Mouse (Mus musculus) spleen, postnatal 14 days (tissue): Measurements from ENCODE around the gene Trappc6b.
A peak's percentile ranks its signal among the peaks of the same experiment; 100 is the strongest.

Experiments used
- DNase-seq, 2 experiments: peaks; one replicate each; pipeline ENCODE4 v3.0.0; 2021 to 2022; ENCODE audit warnings: low spot score in 2 of 2

Gene Trappc6b

GRCm38 (mm10) chr12:59055196-59055850 is 5.9 kb downstream of the Trappc6b start:
- no peak for DNase-seq

DNA sequence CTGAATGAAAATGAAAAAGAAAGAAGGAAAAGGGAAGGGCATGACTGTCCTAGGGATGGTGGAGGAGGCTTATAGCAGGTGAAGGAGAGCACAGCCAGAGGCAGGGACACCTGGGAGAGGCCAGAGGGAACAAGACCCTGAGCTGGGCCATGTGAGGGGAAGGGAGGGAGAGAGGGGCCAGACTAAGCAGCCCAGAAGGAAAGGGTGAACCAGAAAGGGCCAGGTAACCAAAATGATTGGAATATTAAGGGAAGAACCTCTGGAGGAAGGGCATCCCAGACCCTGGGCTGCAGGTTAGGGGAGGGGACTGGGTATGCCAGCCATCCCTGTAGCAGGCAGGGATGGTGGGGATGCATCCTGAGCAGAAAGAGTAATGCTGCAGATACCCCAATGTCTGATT is 7.3 kb downstream of the Trappc6b start:
- no peak for DNase-seq

DNA sequence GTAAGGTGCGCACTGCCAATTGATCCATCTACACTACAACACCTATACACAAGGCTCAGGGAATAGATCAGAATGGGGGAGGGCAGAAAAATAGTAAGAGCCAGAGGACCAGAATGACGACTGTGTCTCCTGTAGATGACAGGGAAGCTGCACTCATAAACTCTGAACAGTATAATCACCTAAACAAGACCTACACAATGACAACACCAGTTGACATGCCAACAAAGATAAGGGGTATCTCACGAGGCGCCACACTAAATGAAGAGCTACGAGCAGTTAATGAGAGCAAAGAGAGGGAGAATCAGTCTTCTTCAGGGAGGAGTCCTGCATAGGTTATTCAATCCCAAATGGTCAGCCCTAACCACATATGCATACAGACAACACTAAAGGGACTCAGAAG is 8.1 kb downstream of the Trappc6b start:
- no peak for DNase-seq

DNA sequence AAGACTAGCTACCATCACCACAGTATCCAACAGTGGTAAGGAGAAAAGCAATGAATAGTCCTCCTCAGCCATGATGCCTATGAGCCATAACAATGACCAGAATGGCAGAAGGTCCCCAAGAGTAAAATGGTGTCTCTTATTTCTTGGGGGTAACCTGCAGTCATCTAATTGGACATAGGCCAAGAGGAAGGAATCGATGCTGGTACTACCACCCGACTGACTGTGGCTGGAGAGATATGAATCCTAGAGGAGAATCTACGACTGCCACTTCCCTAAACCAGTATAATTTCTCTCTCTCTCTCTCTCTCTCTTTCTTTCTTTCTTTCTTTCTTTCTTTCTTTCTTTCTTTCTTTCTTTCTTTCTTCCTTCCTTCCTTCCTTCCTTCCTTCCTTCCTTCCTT is 8.8 kb downstream of the Trappc6b start:
- DNase-seq = no peak

DNA sequence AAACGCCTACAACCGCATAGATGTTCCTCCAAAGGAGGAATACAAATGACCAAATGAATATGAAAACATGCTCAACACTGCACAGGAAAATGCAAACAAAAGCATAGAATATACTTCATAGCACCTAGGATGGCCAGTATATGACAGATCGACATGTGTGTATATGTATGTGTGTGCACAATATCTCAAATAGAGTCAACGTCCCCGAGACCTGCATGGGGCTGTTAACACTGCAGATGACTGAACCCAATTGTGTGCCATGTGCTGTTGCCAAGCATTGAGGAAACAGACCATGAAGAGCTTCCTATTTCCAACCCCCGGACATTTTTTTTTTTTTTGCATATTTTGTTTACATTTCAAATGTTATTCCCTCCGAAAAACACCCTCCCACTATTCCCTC is 20.4 kb downstream of the Trappc6b start:
- no peak for DNase-seq

- DNase-seq = peak in 1 of 2 experiments; percentile 29
Observed at GRCm38 (mm10) chr12:59039971-59040844, 21.1 kb downstream of the Trappc6b start.

DNA sequence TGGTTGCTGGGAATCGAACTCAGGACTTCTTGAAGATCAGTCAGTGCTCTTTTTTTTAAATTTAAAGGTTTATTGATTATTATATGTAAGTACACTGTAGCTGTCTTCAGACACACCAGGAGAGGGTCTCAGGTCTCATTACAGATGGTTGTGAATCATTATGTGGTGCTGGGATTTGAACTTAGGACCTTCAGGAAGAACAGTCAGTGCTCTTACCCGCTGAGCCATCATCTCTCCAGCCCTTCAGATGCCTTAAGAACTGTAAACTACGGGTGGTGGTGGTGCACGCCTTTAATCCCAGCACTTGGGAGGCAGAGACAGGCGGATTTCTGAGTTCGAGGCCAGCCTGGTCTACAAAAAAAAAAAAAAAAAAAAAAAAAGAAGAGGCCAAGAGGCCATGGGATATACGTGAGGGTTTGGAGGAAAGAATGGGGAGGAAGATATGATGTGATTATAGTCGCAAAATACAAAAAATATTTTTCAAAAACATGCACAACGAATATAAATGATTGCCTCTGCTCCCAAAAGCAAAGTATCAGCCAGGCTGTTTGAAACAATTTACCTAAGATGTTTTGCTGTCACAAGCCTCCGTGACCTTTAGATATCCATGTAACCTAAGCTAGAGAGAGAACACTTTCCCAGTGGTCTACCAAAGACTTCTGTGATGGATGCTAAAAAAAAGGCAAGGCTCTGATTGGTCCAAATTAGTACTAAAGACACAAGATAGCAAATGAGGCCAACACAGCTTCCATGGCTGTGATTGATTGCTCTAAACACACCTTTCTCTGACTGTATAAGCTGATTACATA is 21.9 kb downstream of the Trappc6b start:
- DNase-seq = no peak

- no peak for DNase-seq
Observed at GRCm38 (mm10) chr12:59032101-59032500, 29.2 kb downstream of the Trappc6b start.

- no peak for DNase-seq
Observed at GRCm38 (mm10) chr12:59021306-59021705, 40.0 kb downstream of the Trappc6b start.

DNA sequence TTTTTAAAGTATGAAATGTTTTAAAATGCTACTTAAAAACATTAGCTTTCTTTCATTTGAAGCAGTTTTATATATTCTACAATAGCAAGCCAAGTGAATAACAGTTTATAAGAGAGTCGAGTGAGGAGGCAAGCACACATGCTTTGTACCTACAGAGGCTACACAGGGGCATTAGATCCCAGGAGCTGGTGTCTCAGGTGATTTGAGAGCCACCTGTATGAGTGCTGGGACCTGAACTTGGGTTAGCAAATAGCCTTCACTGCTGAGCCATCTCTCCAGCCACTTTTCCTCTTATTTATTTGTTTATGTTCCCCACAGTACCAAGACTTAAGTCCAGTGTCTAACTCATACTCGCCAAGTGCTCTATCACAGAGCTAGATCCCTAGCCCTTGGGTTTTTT is 41.4 kb downstream of the Trappc6b start:
- no peak for DNase-seq

- no peak for DNase-seq
Observed at GRCm38 (mm10) chr12:59017970-59018369, 43.3 kb downstream of the Trappc6b start.

- peak; percentile 85 to 88 for DNase-seq
Observed at GRCm38 (mm10) chr12:59013234-59013633, 48.0 kb downstream of the Trappc6b start, which contains the start of gene Gemin2. Gene Gemin2, plus strand, starts transcription at chr12:59013393.

DNA sequence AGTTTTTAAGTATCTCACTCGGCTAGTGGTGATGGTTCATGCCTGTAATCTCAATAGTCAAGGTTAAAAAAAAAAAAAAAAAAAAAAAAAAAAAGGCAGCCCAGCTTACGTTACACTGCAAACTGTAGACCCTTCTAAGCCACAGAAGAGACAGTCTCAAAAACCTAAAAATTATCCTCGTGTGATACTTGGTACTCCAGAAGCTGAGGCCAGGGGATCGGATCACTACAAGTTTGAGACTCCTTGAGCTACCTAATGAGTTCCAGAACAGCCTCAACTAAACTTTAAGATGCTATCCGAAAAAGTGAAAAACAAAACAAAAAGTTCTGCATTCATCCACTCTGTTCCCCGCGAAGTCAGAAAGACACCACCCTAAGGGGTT is 48.6 kb downstream of the Trappc6b start:
- peak in 1 of 2 experiments; percentile 1 for DNase-seq

GRCm38 (mm10) chr12:59011844-59012709 is 49.2 kb downstream of the Trappc6b start, which contains the start of gene Sec23a:
Gene Sec23a, minus strand, starts transcription at chr12:59012017.
- peak; percentile 99 for DNase-seq

DNA sequence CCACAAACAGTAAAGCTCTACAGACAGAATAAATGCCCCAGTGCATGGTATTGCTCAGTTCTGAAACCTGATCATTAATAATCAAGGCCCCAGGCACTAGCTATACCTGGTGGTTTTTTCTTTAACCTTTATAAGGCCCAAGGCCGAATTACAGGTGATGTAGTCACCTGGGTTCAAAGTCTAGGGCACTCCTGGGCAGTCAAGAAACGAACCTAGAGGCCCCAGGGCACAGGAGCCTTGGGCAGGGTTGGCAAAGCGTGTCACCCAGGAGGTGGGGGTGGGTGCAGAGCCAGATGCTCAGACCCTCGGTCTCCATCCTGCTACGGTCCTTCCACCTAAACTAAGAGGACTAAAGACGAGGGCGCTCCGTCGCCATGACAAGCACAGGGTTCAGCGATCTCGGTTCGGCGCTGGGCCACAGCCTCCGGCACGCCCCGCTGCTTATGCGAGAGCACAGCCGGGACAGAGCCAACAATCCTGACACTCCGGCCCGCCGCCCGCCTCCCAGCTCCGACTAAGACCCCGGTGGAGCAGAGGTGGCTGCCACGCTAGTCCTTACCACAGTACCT is 49.9 kb downstream of the Trappc6b start:
- DNase-seq = no peak

DNA sequence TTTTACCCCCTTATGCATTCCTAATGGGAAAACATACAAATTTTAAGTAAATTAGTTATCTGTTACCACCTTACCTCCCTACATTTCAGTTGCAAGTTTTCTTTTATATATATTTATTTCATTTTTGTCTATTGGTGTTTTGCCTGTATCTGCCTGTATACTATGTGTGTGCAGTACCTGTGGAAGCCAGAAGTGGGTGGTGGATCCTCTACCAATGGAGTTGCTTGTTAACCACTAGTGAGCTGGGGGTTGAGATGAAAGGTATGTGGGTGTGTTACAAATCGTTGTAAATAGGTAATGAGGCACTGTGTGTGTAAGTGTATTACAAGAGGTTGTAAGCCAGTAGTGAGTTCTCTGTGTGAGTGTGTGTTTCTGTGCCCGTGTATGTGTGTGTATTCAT is 50.8 kb downstream of the Trappc6b start:
- peak in 1 of 2 experiments; percentile 13 for DNase-seq
